Mouse (Mus musculus) forelimb bud, embryonic 11.5 days (tissue): ENCODE results near the gene Cept1.

Experiments
- DNase-seq: peaks from one replicate; pipeline ENCODE4 v3.0.0-alpha.2; 2012; ENCODE audit warnings: low read depth, low spot score

Cept1 gene

DNA sequence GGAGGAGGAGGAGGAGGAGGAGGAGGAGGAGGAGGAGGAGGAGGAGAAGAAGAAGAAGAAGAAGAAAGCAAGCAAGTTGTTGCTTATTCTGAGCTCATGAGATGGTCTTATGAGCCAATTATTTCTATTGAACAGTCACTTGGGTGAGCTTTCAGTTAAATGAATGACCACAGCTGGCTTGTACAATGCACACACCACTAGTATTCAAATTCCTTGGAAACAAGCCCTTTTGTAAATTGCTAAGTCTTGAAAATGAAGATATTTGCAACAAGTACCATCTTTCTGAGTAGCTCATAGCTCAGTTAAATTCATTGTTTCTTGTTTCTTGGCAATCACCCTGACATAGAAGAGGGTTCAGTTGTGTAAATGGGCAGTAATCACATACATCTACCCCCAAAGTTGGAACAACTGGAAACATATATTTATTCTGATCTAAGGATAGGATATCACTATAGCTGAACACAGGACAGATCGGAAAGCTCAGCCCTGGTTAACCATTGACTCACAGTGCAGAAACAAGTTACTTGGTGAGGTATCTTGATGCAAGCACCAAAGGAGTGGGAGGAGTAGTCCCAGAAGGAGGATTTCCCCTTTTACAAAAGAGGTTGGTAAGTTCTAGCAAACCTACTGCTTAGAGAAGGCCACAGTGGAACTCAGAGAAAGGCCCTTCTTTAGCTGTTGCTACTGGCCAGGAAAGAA is 52.1 kb downstream of the Cept1 start:
- no peak for DNase-seq

DNA sequence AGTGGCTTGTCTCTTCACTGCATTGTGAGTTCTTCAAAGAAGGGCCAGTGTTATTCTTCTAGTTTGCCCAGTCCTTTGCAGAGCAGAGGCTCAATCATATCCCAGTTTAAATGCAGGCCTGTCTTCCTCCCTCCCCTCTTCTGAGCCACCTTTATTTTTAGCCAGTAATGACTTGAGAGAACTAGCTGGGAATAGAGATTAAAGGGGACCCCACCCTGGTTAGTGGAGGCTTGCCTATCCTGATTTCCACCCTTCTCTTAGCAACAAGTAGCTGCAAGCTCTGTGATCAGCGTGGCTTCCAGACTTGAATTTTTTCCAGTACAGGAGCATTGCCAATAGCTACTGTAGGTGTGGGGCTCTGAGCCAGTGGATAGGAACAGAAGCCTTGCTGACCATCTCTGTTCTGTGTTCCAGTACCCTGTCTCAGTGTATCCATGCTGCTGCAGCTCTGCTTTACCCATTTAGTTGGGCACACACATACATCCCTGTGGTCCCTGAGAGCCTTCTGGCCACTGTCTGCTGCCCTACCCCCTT is 53.1 kb downstream of the Cept1 start:
- no peak for DNase-seq

DNA sequence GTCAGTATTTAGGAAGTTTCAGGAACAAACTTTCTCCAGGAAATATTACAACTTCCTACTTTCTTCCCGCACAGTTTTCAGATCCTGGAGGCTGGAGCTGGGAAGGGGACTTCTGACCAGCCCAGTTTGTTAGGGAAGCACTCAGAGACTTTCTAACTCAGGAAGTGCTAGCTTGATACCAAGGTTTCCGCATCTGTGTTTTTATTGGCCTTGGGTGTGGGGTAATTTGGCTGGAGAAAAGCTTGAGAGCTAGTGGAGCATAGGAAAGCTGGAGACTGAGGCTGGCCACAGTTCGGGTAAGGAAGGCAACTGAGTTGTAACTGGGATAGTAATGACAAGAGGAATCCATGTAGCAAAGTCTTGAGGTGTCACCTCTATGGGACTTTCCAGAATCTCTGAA is 53.7 kb downstream of the Cept1 start:
- DNase-seq, result no peak

DNA sequence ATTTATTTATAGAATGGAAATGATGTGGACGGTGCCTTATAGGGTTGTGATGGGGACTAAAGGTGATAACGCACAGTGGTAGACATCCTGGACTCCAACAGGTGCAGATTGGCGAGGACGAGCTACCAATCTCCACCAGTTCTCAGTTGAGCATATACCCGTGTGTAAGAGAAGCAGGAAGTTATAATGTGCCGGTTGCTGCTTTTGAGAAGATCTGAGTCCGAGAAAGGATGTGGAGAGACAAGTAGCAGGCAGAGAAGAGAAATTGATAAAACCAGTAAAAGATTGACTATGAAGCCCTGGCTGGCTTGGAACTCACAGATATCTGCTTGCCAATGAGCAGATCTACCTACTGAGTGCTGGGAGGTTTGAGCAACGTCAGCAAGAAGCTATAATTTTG is 54.4 kb downstream of the Cept1 start:
- no peak for DNase-seq

DNA sequence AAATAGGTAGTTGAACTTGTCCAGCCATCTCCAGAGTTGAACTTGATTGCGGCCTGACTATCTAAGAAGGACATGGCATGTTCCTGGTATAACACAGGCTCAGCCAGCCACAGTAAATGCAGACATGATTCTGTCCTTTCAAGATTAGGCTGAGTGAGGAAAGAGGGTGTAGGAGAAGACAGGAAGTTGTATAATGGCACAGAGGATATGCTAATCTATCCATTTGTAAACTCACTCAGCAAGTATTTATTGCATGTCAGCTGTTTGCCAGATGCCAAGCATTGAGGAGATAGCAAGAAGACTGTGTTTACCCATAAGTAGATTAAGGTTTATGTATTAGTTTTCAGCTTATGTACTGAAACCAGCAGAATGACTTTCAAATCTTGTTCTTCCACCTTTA is 54.9 kb downstream of the Cept1 start:
- no peak for DNase-seq

DNA sequence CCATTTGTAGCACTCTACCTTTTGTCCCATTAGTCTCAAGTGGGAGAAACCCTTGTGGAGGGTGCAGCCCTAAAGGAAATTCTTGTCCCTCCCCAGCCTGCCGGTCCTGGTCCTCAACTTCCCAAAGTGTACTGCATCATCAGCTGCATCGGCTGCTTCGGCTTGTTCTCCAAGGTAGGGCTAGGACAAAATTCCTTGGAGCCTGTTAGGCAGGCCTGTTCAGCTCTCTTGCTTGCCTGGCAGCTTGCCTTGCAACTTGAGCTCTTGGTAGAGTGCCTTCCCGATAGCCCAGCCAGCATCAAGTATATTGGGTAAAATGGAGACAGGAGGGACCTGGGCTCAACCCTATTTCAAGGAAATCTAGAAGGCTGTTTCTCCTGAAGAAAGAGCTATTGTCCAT is 57.4 kb downstream of the Cept1 start:
- DNase-seq, result no peak

DNA sequence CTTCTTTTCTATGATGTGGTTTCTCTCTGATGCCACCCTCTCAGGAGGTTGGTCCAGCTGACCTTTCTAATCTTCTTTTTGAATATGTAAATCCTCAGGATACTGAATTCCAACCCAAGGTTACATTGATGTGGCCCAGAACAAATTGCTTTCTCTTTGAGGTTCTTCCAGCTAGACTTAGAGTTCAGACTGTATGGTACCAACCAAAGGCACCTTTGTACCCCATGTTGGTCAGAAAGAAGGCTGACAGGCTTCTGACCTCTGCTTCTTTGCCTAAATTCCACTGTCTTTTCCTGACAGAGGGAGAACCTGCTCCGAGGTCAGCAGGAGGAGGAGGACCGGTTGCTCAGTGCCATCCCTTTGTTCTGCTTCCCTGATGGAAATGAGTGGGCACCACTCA is 60.1 kb downstream of the Cept1 start:
- no peak for DNase-seq

DNA sequence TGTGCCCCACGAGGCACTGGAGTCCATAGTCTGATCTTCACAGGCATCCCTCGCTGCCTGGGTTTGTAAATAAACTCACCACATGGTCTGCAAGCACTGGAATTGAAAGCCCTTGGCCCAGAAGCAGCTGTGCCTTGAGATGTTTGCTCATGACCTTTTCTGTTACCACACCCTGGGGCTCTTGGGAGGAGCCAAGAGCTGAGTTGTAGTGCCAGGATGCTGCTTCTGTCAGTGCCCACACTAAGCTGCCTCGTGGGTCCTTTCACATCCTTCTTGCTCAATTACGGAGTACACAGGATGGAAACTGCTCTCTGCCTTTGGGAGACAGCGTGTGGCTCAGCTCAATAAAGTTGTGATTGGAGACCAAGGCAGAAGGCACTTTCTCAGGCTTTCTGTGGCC is 61.8 kb downstream of the Cept1 start:
- no peak for DNase-seq

DNA sequence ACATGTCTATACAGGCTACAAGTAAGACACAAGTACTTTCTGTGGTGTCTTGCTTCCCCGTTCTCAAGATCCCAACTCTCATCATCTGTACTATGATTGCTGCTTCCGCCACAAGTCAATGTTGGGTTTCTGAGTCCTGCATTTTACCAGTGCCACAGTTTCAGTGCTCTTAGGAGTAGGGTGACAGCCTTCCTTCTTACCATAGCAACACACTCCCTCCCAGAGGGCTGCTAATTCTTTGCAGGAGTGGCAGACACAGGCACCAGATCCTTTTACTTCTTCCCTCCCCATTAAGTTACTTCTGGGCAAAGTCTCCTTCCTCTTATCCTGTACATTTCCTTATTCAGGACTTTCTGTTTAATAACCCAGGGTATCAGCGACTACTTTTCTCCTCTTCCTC is 62.7 kb downstream of the Cept1 start:
- no peak for DNase-seq

DNA sequence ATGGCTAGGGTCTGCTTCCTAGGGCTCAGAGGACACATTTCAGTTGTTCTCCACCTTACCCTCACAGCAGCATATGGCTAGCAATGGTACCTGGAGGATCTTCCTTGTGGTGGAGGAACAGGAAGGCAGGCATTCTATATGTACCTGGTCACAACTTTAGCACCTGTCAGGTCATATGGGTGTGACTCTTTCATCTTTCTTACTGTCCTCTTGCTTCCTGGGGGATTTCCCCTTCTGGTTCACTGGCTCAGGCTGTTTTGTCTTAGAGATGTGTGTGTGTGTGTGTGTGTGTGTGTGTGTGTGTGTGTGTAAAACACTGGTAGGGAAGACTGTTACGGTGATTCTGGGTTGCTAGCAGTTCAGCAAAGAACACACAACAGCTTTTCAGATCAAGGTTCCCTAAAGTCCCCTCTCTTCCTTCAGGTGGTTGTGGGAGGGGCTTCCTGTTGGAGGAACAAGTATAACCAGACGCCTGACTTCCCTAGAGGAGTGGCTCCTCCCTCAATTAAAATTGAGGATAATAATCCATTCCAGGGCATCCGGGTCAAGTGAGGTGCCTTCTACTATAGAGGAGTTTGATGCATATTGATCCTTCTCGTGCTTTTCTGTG is 63.7 kb downstream of the Cept1 start:
- no peak for DNase-seq

DNA sequence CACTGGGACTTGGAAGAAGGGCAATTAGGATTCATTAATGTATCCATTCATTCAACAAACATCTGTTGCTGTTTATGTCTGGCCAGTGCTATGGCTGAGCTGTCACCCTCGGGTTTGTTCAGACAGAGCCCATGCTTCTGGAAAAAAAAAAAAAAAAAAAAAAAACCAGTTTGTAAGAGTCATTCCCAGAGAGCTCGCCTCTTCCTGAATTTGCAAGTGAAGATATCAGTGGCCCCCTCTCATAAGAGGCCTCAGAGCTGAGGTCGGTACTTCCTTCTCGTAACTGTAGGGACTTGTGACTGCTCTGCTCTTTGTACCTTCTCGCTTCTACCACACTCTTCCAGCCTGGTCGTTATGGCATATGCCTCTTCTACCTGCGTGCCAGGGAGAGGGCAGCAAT is 64.3 kb downstream of the Cept1 start:
- no peak for DNase-seq

DNA sequence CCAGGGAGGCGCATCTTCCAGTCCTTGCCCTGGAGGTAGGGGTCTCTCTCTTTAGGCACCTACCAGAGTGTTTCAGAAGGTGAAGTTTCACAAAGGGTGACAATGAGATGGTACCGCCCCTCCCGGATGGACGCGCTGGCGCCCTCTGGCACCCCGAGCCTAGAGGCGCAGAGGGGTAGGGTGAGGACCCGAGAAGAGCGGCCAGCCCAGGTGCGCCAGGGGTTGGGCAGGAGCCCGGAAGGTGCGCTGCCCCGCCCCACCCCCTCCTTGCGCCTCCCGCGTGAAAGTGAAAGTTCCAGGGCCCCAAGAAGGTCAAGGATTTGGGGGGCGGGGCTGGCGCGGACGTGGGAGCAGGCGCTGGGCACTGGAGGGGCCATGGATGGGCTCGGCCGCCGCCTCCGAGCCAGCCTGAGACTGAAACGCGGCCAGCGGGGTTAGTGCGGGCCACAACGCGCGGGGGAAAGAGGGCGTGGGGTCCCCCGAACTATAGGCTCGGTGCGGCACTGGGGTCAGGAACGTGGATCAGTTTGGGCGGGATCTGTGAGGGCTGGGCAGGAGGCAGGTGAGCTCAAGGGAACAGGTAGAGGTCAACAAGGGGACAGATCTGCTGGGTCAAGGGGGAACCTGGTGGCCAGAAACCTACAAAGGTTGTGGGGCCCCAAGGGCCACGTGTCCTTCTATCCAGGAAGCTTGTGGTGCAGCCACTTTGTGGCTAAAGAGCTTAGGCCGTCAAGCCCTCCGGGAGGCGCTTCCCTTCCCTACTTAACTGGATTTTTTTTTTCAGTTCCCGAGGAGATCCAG is 65.1 kb downstream of the Cept1 start, which contains the start of gene Dennd2d:
Gene Dennd2d, plus strand, starts transcription at position 125 of the 801 bp plus-strand sequence.
- DNase-seq, result no peak

DNA sequence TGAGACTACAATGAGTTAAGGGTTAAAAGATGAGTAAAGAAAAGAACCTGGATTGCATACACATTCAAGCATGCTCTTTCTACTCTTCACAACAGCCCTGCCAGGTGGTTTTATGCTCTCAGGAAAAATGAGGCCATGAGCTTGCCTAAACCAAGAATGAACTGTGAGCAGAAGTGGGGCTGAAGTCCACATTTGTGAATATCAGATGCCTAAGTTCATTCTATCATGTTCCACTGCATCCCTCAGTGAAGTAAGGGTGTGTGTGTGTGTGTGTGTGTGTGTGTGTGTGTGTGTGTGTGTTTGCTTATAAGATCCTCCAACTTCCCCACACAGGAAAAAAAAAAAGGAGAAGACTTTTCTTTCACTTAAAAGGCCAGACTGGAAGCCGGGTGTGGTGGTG is 70.7 kb downstream of the Cept1 start:
- no peak for DNase-seq

DNA sequence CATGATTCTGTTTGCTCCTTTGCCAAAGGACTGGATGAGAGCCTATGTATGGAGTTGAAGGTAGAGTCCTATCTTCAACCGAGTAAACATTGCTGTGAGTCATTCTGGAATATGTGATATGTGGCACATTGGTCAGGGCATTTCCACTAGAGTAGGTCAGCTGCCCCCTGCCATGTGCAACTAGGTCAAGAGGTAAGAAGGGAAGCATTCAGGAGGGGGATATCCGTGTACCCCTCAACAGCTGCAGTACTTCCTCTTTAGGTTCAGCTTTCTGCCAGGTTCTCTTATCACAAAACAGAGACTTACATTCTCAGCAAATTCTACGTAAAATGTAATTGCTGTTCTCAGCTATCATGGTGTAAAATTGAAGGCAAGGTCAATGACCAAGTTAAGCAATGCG is 73.4 kb downstream of the Cept1 start:
- DNase-seq, result no peak

DNA sequence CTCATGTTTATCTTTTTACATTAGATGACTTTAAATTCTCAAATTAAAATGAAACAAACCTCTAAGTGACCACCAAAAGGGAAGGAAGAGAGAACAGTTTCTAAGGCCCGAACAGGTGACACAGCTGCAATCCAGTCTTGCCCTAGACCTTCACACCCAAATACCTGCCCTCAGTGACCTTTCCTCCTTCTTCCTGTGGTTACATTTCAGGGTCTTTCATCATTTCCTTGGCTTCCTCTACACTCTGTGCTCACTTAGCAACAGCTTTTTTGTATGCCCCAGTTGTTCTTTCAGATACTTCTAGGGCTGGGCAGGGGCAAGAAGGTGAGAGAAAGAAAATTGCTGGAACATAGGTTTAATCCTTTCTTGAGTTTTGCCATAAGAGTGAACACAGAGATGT is 82.9 kb downstream of the Cept1 start:
- no peak for DNase-seq

DNA sequence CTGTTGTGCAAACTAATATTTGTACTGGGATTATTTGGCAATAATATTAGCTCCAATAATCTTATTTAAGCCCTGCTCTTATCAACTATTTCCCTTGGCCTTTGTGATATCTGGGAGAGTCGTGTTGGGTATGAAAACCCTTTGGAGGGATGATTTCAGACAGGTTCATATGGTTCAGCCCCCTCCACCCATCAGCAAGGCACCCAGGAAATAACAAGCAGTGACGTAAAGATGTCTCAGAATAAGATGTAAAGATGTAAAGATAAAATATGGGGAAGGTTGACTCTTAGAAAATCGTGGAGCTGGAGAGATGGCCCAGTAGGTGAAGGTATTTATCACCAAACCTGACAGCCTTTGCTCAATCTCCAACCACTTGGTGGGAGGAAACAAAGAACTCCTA is 85.1 kb downstream of the Cept1 start:
- DNase-seq, result no peak

DNA sequence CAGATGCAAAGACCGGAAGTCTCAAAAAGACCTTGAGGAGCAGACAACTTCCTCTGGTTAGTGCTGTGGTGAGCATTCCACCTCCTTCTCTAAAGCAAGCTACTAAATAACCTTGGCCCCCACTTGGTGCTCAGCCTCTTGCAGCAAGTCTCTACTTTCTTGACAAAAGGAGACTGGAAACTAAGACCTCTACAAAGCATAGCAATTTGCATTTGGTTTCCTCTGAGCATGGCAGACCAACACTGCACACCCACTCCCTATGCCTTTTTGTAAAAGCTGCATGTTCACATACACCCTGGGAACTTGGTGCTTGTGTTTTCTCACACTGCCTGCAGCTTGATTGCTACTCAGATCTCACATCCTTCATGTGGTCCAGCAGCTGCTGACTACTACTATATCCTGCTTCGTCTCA is 85.5 kb downstream of the Cept1 start:
- DNase-seq, result no peak

DNA sequence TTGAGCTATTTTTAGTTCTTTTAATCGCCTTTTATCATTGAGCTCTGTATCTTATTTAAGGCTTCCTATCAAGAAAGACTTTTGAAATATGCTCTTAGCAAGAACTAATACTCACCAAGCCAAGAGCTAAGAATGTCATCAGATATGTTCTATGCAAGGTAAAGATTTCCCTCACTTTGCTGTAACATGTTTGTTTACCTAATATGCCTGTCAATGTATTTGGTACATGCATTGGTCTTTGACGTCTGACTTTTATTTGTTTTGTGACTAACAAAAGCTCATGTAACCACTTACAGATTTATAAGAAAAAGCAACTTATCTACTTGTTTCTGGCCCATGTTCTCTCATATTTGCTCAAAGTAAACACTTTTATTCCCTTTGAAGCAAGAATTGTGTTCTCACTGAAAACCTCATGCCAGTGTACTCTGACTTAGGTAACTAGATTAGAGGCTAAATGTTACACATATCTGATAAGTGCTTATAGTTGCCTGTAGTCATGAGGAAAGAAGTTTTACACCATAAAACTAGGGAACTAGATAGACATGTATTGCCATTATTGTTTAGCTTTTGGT is 90.2 kb downstream of the Cept1 start:
- DNase-seq, result no peak

DNA sequence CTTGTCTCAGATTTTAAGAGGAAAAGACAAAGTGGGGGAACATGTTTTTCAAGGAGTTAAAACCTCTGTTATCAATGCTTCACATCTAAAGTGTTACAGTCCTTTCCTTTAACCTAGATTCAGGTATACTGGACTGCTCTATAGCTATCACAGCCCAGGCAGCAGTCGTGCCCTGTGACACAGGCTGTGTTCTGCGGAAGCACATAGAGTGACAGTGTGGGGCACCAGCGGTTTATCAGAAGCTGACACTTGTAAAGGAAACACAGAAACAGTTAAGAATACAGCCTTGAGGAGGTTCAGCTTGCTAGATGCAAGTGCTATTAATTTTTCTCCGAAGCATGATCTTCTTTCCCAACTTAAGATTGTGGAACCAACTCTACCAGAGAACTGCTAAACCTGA is 95.0 kb downstream of the Cept1 start:
- no peak for DNase-seq
